Mouse (Mus musculus) spleen, postnatal 36 days (tissue): Measurements from ENCODE around the gene Mup19.
"Not testable (repeated sequence)": the region's sequence is repeated elsewhere in the genome, so short reads cannot be mapped to it uniquely, and the experiment has no call there.

Experiments used
- DNase-seq, 2 experiments: peaks; one replicate each; pipeline ENCODE4 v3.0.0; 2022; ENCODE audit warnings: low spot score in 2 of 2, mixed read lengths in 1 of 2

Gene Mup19

GRCm38 (mm10) chr4:61782169-61782568, at the start of gene Mup19:
Gene Mup19 (minus strand): TSS chr4:61782269.
- not testable (repeated sequence) for DNase-seq

- no peak for DNase-seq
Observed at GRCm38 (mm10) chr4:61829211-61829610, 47.1 kb upstream of the Mup19 start.

GRCm38 (mm10) chr4:61823185-61823584, 41.1 kb upstream of the Mup19 start:
- DNase-seq = no peak

GRCm38 (mm10) chr4:61822541-61822940, 40.5 kb upstream of the Mup19 start:
- DNase-seq = not testable (repeated sequence)

- DNase-seq = no peak
Observed at GRCm38 (mm10) chr4:61815602-61816001, 33.5 kb upstream of the Mup19 start.

- no peak for DNase-seq
Observed at GRCm38 (mm10) chr4:61813435-61813834, 31.4 kb upstream of the Mup19 start.

- DNase-seq = not testable (repeated sequence)
Observed at GRCm38 (mm10) chr4:61811193-61811592, 29.1 kb upstream of the Mup19 start.

GRCm38 (mm10) chr4:61808926-61809325, 26.9 kb upstream of the Mup19 start:
- not testable (repeated sequence) for DNase-seq

- not testable (repeated sequence) for DNase-seq
Observed at GRCm38 (mm10) chr4:61789699-61790098, 7.6 kb upstream of the Mup19 start.

GRCm38 (mm10) chr4:61784231-61784630, 2.2 kb upstream of the Mup19 start:
- DNase-seq = not testable (repeated sequence)
